Mouse (Mus musculus): ENCODE measurements around the gene P3h2.
A peak's percentile ranks its signal among the peaks of the same experiment; 100 is the strongest.

P3h2 gene

GRCm38 (mm10) chr16:25977210-25977609 is 128.4 kb downstream of the P3h2 start:
- no peak for DNase-seq

- no peak for DNase-seq
These were observed 134.3 kb downstream of the P3h2 start for GRCm38 (mm10) chr16:25971285-25971684.

GRCm38 (mm10) chr16:25970720-25971119 is 134.9 kb downstream of the P3h2 start:
- no peak for DNase-seq

- no peak for DNase-seq
These were observed 135.4 kb downstream of the P3h2 start for GRCm38 (mm10) chr16:25970193-25970592.

- DNase-seq, result peak in 1 of 2 experiments; percentile 59
These were observed 138.3 kb downstream of the P3h2 start for GRCm38 (mm10) chr16:25967297-25967696.

GRCm38 (mm10) chr16:25963856-25964255 is 141.7 kb downstream of the P3h2 start:
- DNase-seq, result peak; percentile 17 to 64

- DNase-seq, result no peak
These were observed 145.2 kb downstream of the P3h2 start for GRCm38 (mm10) chr16:25960345-25960744.

GRCm38 (mm10) chr16:25959929-25960328 is 145.7 kb downstream of the P3h2 start:
- no peak for DNase-seq

- DNase-seq, result peak in 1 of 2 experiments; percentile 34
These were observed 146.8 kb downstream of the P3h2 start for GRCm38 (mm10) chr16:25958650-25959238.

- no peak for DNase-seq
These were observed 147.4 kb downstream of the P3h2 start for GRCm38 (mm10) chr16:25958213-25958612.

GRCm38 (mm10) chr16:25956831-25957230 is 148.8 kb downstream of the P3h2 start:
- no peak for DNase-seq

GRCm38 (mm10) chr16:25954614-25955013 is 151.0 kb downstream of the P3h2 start:
- DNase-seq, result no peak

GRCm38 (mm10) chr16:25953359-25953758 is 152.2 kb downstream of the P3h2 start:
- no peak for DNase-seq

GRCm38 (mm10) chr16:25952005-25952404 is 153.6 kb downstream of the P3h2 start:
- DNase-seq, result no peak

- DNase-seq, result no peak
These were observed 157.5 kb downstream of the P3h2 start for GRCm38 (mm10) chr16:25948067-25948466.

- peak; percentile 31 to 66 for DNase-seq
These were observed 160.2 kb downstream of the P3h2 start for GRCm38 (mm10) chr16:25945151-25945955.

GRCm38 (mm10) chr16:25942261-25942660 is 163.3 kb downstream of the P3h2 start:
- no peak for DNase-seq

GRCm38 (mm10) chr16:25934181-25934580 is 171.4 kb downstream of the P3h2 start:
- DNase-seq, result no peak

GRCm38 (mm10) chr16:25912185-25912584 is 193.4 kb downstream of the P3h2 start:
- DNase-seq, result no peak

Data from lung, adult 18-20 months (tissue).